Mouse (Mus musculus): Measurements from ENCODE around the gene Agtr1a.

Gene Agtr1a

DNA sequence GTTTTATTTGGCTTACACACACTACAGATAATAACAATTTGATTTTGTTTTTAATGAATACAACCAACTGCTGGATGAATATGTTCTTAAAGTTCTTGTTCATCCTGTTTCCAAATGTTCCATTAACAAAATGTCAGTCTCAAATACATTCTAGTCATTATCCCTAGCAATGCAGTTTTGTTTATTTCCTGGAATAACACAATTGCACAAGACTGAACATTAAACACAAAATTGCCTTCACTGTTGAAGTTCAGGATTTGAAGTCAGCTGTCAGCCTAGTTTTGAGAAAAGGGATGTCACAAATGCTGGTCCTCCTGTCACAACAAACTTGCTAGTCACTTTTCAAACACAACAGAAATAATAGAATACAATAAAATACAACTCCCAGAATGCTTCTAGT, 12.1 kb downstream of the Agtr1a start:
- H3K27me3 ChIP-seq (ENCODE audit: control insufficient read depth, insufficient read depth, low read length, poor library complexity, severe bottlenecking) = no peaks in the 10 kb centered on the region
- no peak for DNase-seq (ENCODE audit: low read depth, low spot score)
- H3K36me3 ChIP-seq (ENCODE audit: control insufficient read depth, insufficient read depth, low read length, poor library complexity, severe bottlenecking) = no peaks in the 10 kb centered on the region

DNA sequence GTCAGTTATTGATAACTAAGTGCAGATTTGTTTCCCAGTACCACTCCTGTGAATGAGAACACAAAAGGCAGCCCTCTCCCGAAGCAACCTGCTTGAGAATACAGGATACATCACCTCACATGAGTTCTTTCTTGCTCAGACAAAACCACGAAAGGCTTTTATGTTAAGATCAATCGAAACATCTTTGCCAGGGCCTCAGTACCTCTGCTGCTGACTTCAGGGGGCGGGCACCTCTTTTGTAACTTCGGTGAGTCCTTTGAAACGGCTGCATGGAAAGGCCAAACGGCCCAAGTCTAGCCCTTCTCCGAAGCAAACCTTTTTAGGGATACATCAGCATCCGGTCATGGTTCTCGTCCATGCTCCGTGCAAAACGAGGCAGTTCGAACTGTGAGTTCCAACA, 15.7 kb downstream of the Agtr1a start:
- DNase-seq (ENCODE audit: low read depth, low spot score) = no peak
- H3K27me3 ChIP-seq (ENCODE audit: control insufficient read depth, insufficient read depth, low read length, poor library complexity, severe bottlenecking) = no peaks in the 10 kb centered on the region
- H3K36me3 ChIP-seq (ENCODE audit: control insufficient read depth, insufficient read depth, low read length, poor library complexity, severe bottlenecking) = no peaks in the 10 kb centered on the region

DNA sequence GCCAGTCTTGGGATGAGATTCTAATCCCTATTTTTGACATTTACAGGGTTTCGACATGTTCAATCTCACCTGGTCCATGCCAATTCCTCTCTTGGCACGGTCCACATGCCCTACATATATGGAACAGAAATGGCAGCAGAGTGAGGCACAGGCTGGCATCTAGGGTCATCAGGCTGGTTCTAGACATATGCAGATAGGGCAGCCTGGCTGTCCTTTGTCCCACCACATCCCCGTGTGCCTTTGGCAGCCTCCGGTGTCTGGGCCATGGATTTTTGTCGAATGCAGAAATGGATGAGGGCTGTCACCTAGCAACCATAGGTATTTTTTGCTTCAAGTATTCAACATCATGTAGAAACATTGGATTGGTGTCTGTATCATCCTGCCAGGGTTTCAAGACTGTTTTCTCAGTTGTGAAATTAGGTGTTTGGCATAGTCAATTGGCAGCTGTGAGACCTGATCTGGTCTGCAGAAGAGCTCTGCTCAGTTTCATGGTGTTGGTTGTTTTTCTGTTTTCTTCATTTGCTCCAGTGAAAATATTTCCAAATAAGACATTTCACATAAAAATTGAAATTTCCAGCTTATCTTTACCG, 18.8 kb downstream of the Agtr1a start:
- no peak for DNase-seq (ENCODE audit: low read depth, low spot score)
- Histone ChIP-seq H3K36me3 (ENCODE audit: control insufficient read depth, insufficient read depth, low read length, poor library complexity, severe bottlenecking) (no peaks in the 10 kb centered on the region), H3K27me3 (ENCODE audit: control insufficient read depth, insufficient read depth, low read length, poor library complexity, severe bottlenecking) (no peaks in the 10 kb centered on the region)

DNA sequence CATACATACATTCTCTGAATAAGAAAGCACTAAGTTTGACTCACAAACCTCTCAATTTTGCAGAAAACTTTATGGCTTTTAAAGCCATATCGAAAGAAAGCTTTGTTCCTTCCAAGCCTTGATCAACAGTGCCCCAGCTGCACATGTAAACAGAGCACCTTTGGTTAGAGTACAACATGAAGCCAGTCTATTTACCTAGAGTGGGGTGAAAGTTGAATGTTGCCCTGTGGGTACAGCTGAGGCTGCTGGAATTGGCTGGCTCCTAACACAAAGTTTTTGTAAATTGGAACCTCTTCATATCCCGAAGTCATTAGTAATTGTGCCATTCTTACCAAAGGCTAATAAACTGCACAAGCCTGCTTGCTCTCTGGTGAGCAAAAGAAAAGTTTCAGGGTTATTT, 19.7 kb downstream of the Agtr1a start:
- no peak for DNase-seq (ENCODE audit: low read depth, low spot score)
- Histone ChIP-seq H3K36me3 (ENCODE audit: control insufficient read depth, insufficient read depth, low read length, poor library complexity, severe bottlenecking) (no peaks in the 10 kb centered on the region), H3K27me3 (ENCODE audit: control insufficient read depth, insufficient read depth, low read length, poor library complexity, severe bottlenecking) (no peaks in the 10 kb centered on the region)

DNA sequence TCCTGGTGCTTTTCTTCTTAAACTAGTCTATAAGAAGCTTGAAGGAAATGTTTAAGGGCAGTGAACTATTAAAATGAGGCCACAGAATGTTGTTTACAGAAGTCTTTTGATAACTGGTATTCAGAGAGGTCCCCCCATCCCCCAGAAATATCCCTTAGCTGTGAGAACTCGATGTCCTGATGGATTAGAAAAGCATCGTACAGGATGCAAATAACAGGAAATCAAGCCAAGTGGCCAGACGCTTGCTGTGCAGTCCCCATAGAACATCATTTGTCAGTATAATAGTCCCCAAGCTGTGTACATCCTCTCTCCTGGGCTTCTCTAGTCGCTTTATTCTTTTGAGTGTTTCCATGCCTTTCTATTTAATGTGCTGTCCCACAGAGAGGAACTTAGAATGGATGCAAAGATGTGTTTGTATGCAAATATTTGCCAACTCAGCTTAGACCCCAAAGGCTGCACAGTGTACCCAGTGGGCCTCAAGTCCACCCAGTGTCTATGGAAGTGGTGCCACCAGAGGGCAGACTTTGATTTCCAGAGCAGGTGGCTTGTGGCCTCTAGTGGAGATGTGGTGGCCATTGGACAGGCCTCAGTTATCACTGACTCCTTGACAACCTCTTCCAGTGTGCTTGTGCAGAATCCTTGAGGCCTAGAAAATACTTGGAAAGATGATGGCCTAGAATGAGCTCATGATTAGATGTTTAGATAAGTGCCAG, 22.4 kb downstream of the Agtr1a start:
- H3K36me3 ChIP-seq (ENCODE audit: control insufficient read depth, insufficient read depth, low read length, poor library complexity, severe bottlenecking) = no peaks in the 10 kb centered on the region
- DNase-seq (ENCODE audit: low read depth, low spot score) = no peak
- no peaks in the 10 kb centered on the region for H3K27me3 ChIP-seq (ENCODE audit: control insufficient read depth, insufficient read depth, low read length, poor library complexity, severe bottlenecking)

DNA sequence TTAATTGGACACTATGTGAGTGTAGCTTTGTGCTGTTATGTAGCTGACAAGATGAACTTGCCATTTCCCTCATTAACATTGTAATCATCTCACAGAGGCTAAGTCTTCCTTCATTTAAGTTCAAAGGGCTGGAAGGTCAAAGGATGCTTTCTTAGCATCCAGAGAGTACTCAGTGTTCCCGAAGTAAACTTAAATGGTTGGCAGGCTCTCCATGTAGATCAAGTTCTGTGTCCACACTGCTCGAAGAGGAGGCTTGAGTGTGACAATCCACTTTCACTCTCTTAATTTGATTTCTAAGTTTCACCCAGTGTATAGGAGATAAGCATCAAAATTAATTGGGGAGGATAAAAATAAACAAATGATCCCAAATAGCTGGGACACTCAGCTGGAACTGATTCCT, 23.6 kb downstream of the Agtr1a start:
- Histone ChIP-seq H3K36me3 (ENCODE audit: control insufficient read depth, insufficient read depth, low read length, poor library complexity, severe bottlenecking) (no peaks in the 10 kb centered on the region), H3K27me3 (ENCODE audit: control insufficient read depth, insufficient read depth, low read length, poor library complexity, severe bottlenecking) (no peaks in the 10 kb centered on the region)
- DNase-seq (ENCODE audit: low read depth, low spot score) = no peak

DNA sequence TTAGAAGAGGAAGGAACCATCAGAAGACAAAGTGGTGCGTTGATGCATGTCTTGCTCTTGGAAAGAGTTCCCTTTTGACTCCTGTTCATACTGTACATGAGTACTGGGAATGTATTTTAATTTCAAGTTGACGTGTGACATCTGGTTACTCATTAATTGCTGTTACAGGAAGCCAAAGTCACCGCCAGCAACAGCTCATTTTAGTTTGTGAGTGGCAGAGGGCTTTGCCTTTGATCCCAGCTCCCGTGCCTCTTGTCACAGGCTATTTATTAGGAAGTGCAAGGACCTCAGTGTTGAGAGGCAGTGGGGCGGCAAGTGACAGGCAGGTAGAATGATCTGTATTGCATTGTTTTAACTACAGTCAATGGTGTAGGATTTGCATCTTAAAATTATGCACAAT, 24.8 kb downstream of the Agtr1a start:
- no peak for DNase-seq (ENCODE audit: low read depth, low spot score)
- no peaks in the 10 kb centered on the region for H3K36me3 ChIP-seq (ENCODE audit: control insufficient read depth, insufficient read depth, low read length, poor library complexity, severe bottlenecking)
- no peaks in the 10 kb centered on the region for H3K27me3 ChIP-seq (ENCODE audit: control insufficient read depth, insufficient read depth, low read length, poor library complexity, severe bottlenecking)

DNA sequence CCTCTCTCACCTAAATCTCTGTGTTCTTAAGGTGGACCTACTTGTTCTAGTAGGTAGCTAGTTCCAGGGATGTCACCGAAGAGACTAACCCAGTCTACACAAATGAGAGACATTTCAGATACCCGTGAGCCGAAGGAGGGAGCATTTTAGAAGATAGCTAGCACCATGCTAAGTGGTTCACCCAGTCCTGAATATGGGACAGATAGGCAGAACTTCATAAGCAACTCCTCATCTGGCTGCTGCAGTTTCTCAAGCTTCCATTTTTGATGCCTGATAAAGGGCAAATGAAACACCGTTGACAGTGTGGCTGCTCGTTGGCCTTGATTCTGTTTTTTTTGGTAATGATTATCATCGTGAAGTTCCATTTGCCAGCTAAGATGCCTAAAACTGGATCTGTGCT, 25.8 kb downstream of the Agtr1a start:
- no peak for DNase-seq (ENCODE audit: low read depth, low spot score)
- Histone ChIP-seq H3K27me3 (ENCODE audit: control insufficient read depth, insufficient read depth, low read length, poor library complexity, severe bottlenecking) (no peaks in the 10 kb centered on the region), H3K36me3 (ENCODE audit: control insufficient read depth, insufficient read depth, low read length, poor library complexity, severe bottlenecking) (no peaks in the 10 kb centered on the region)

DNA sequence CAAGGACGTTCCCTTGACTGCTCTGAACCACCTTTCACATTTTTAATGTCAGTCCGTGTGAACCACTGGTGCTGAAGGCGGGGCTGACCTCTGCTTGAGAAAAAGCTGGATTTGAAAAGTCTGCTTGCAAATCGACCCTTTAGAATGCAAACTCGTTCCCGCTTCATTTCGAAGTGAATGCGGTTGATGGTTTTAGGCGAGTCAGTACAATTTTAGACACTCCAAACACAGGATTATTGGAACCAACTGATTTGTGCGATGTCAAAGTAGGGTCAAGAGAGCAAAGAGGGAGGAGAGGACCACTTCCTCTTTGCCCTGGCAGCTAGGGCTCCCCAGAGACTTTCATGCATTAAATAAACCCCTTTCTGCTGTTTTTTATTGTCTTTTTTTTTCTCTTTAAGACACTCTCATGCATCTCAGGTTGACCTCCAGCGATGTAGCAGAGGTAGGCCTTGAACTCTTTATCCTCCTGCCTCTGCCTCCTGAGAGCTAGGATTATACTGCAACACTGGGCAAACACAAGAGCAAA, 27.9 kb downstream of the Agtr1a start:
- H3K36me3 ChIP-seq (ENCODE audit: control insufficient read depth, insufficient read depth, low read length, poor library complexity, severe bottlenecking) = no peaks in the 10 kb centered on the region
- no peak for DNase-seq (ENCODE audit: low read depth, low spot score)
- no peaks in the 10 kb centered on the region for H3K27me3 ChIP-seq (ENCODE audit: control insufficient read depth, insufficient read depth, low read length, poor library complexity, severe bottlenecking)

DNA sequence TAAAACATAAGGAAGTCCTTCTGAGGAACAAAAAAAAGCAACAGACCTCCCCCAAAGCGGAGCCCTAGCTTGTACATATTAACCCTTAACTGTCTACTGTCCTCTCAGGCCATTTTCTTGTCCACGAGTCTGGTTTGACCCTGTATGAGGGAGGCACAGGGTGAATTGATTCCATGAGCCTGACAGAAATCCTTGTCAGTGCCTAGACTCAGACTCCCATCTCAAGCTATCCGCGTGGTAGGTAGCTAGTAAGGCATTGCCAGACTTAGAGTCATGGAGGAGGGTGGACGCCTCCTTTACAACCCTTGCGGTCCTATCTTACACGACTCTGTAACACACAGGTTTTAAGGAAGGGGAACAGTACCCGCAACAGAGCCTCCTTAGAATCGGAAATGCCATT, 28.5 kb downstream of the Agtr1a start:
- no peak for DNase-seq (ENCODE audit: low read depth, low spot score)
- H3K27me3 ChIP-seq (ENCODE audit: control insufficient read depth, insufficient read depth, low read length, poor library complexity, severe bottlenecking) = no peaks in the 10 kb centered on the region

DNA sequence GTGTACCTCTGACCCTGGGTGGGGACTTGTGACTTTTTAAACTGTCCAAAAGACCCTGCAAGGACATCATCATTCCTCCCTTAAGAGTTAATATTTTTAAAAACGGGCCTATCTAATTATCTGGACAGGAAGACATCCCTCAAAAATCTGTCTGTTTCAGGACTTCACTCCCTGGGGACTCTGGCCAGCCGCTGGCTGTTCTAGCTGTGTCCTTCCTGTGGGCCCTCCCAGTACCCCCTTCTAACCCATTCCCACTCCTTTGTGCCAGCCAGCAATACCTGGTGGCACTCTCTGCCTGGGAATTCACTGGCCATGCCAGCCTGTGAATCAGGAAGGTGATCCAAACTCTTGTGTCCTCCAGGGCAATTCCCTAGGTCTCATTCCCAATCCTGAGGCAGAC, 29.1 kb downstream of the Agtr1a start:
- H3K36me3 ChIP-seq (ENCODE audit: control insufficient read depth, insufficient read depth, low read length, poor library complexity, severe bottlenecking) = no peaks in the 10 kb centered on the region
- no peak for DNase-seq (ENCODE audit: low read depth, low spot score)

More for the DNA sequence above, 28.5 kb downstream of the Agtr1a start:
- no peaks in the 10 kb centered on the region for H3K36me3 ChIP-seq (ENCODE audit: control insufficient read depth, insufficient read depth, low read length, poor library complexity, severe bottlenecking)

DNA sequence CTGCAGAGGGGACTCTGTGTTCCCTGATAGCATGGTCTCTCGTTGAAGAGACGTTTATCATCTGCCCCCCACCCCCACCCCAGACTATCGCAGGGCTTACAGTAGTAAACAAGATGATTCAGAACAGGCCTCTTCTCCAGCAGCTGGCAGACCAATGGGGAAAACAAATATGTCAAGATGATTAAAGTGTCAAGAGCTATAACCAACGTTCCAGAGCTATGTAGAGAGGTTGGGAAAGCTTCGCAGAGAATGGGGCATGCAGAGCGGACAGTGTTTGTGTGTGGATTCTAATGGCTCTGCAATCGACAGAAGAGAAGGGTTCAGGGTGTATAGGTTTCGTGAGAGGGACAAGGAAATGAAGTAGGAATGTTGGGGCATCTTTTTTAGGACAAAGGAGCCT, 31.9 kb downstream of the Agtr1a start:
- no peaks in the 10 kb centered on the region for H3K27me3 ChIP-seq (ENCODE audit: control insufficient read depth, insufficient read depth, low read length, poor library complexity, severe bottlenecking)
- H3K36me3 ChIP-seq (ENCODE audit: control insufficient read depth, insufficient read depth, low read length, poor library complexity, severe bottlenecking) = no peaks in the 10 kb centered on the region
- no peak for DNase-seq (ENCODE audit: low read depth, low spot score)

More for the DNA sequence above, 29.1 kb downstream of the Agtr1a start:
- H3K27me3 ChIP-seq (ENCODE audit: control insufficient read depth, insufficient read depth, low read length, poor library complexity, severe bottlenecking) = no peaks in the 10 kb centered on the region

DNA sequence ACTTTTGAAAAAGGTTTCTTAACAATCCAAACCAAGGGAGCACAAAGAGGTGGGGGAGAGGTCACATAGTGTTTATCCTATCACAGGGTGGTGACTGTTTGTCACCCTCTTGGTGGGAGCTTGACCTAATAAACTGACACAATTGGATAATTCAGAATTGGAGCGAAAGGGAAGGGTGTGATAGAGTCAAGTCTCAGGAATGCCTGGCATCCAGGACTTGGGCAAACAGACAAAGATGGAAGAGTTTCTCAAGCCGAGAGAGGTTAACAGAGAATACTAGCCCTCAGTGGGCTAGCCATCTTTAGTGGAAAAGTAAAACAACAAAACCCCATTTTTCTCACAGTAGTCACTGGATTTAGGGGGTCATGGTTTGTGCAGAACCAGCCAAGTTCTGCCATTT, 32.5 kb downstream of the Agtr1a start:
- DNase-seq (ENCODE audit: low read depth, low spot score) = no peak
- no peaks in the 10 kb centered on the region for H3K36me3 ChIP-seq (ENCODE audit: control insufficient read depth, insufficient read depth, low read length, poor library complexity, severe bottlenecking)
- H3K27me3 ChIP-seq (ENCODE audit: control insufficient read depth, insufficient read depth, low read length, poor library complexity, severe bottlenecking) = no peaks in the 10 kb centered on the region

DNA sequence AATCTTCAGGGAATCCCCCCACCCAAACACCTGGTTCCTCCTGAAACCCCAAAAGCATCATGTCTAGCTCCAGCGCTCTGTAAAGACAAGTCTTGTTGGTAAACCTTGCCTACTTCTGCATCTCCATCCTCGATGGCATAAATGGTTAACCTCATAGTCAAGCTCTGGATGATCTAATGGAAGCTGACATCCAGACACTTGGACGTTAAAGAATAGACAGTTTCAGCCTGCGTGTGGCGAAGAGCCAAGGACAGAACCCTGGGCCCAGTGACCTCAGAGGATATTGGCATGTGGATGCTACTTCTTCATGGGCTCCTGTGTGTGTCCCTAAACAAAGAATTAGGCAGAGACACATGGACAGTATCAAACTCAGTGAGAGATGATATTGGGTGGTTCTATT, 42.6 kb downstream of the Agtr1a start:
- no peaks in the 10 kb centered on the region for H3K36me3 ChIP-seq (ENCODE audit: control insufficient read depth, insufficient read depth, low read length, poor library complexity, severe bottlenecking)
- no peak for DNase-seq (ENCODE audit: low read depth, low spot score)
- no peaks in the 10 kb centered on the region for H3K27me3 ChIP-seq (ENCODE audit: control insufficient read depth, insufficient read depth, low read length, poor library complexity, severe bottlenecking)

DNA sequence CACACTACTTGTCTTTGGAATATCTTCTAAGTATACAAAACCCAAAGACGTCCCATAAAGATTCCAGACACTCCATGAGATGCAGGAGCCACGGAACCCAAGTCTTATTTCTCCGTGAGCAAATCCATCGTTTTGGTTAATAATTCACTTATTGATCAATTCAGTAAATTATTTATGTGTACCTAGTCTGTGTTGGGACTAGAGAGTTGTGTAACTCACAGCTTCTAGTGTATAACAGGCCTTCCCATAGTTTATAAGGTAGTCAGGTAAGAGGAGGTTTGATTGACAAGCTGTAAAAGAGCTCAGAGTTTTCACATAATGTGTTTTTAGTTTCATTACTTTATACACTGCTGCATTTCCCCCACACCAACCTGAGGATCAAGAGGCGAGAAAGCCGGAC, 48.9 kb downstream of the Agtr1a start:
- DNase-seq (ENCODE audit: low read depth, low spot score) = no peak
- no peaks in the 10 kb centered on the region for H3K27me3 ChIP-seq (ENCODE audit: control insufficient read depth, insufficient read depth, low read length, poor library complexity, severe bottlenecking)
- no peaks in the 10 kb centered on the region for H3K36me3 ChIP-seq (ENCODE audit: control insufficient read depth, insufficient read depth, low read length, poor library complexity, severe bottlenecking)

DNA sequence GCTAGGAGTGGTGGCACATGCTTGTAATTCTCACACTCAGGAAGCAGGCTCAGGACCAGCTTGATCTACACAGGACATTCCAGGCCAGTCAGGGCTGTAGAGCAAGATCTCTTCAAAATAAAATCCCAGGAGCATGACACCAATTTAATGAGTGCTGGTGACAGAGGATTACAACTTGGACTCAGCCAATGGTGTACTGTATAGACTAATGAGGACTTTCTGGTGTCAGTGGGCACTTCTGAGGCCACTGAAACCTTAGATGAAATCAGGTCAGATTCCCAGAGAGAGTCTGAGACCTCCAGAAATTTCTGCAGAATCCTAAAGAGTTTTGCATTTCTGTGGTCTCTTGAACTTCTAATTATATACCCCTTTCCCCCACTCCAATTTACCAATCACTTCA, 57.9 kb downstream of the Agtr1a start:
- H3K36me3 ChIP-seq (ENCODE audit: control insufficient read depth, insufficient read depth, low read length, poor library complexity, severe bottlenecking) = no peaks in the 10 kb centered on the region
- no peaks in the 10 kb centered on the region for H3K27me3 ChIP-seq (ENCODE audit: control insufficient read depth, insufficient read depth, low read length, poor library complexity, severe bottlenecking)
- no peak for DNase-seq (ENCODE audit: low read depth, low spot score)

All from splenic B cell, adult 2 months (primary cell).